Mouse (Mus musculus): ENCODE measurements around the gene Tgtp1. TPM values are rescaled to one million over a fixed set of nuclear protein-coding genes. Genes with fewer than 3 reads are reported as not detected.

Gene Tgtp1
- total RNA-seq (2023) = 1 to 10 TPM; 2.2 to 4.3 TPM

DNA sequence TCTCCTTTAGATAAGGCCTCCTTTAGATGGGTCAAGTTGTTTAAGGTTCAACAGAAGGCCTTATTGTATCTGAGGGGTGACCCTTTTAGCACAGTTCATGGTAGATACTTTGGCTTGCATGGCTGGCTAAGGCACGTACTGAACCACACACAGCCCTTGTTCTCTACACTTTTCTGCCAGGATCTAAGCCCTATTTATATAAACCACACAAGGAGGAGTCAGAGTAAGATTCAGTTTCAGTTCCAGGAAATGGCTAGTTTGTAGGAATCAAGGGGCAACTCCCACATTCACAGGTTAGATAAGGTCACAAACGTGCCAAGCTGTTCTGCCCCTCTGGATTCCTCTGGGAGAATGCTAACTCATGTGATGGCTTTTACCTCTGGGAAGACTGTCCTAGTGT is at the start of gene Tgtp1:
Gene Tgtp1, minus strand, starts transcription at position 155 of the 400 bp plus-strand sequence.

DNA sequence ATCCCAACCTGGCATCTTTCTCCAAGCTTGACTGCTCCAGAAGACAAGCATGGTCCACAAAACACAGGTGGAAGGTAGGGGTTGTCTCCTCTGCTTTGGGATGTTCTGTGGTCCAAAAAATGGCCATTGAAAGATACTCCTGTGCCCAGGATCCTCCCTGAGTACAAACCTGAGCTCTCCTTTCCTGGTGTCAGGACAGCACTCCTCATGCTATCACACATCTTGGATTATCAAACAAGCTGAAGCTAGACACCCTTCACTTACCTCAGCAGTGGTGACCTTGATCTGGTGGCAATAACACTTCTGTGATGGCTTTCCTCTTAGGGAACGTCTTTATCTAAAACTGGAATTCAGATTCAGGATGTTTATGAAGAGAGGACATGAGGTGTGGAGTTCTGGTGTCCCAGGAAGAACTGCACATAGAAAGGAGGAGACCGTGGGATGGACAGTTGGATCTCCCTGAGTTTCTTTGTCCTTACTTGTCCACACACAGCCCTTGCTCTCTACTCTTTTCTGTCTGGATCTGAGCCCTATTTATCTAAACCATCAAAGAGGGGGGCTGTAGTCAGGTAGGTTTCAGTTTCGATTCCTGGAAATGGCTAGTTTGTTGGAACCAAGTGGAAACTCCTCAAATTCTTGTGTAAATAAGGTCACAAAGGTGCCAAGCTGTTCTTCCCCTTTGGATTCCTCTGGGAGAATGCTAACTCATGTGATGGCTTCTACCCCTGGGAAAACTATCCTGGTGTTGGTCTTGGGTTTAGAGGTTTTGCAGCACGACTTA is 2.0 kb downstream of the Tgtp1 start, which contains the start of gene Gm12185:
Gene Gm12185, minus strand, starts transcription at position 487 of the 781 bp plus-strand sequence.

DNA sequence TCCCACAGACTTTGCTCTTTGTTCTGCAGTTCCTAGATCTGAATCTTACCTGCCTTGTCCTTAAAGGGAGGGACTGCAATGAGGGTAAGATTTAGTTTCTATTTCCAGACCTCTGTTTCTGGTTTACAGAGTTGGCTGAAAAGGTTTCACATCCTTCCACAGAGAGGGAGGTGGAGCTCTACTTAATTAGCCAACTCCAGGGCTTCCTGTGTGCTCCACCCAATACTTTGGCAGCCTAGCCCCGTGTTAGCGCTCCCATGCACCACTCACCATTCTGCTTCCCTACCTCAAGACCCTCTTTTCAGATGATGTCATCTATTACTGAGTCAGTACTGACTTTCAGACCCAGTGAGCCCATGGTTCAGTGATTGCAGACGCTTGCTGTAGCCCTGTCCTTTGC is 14.7 kb downstream of the Tgtp1 start, which contains the start of gene 9930111J21Rik1:
Gene 9930111J21Rik1, minus strand, starts transcription at position 148 of the 400 bp plus-strand sequence.

DNA sequence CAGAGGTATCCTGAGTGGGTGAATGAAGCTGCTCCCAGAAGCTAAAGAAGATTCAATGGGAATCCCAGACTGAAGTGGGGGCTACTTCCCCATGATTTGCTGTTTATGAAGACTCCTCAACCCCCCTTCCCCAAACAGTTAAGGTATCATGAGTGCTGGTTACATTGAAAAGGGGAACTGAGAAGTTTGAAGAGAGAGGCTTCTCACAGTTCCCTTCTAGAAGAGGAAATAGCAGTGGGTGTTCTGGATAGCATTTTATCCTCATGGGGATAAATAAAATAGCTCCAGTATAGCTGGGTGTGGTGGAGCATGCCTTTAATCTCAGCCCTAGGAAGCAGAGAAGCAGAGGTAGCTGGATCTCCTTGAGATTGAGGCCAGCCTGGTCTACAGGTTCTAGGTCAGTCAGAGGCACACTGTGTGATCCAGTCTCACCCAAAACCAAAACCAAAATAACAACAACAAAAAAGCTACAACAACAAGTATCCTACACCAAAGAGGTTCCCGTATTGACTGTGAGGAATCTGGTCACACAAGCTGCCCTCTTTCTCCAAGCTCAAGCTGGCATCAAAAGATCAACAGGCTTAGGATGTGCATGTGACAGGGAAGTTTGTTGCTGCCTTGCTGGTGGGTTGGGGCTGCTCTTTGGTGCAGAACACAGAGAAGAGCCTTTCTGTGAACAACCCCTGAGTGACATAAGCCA is 15.6 kb downstream of the Tgtp1 start, which contains the start of gene Olfr56:
Gene Olfr56, plus strand, starts transcription at position 650 of the 700 bp plus-strand sequence.

DNA sequence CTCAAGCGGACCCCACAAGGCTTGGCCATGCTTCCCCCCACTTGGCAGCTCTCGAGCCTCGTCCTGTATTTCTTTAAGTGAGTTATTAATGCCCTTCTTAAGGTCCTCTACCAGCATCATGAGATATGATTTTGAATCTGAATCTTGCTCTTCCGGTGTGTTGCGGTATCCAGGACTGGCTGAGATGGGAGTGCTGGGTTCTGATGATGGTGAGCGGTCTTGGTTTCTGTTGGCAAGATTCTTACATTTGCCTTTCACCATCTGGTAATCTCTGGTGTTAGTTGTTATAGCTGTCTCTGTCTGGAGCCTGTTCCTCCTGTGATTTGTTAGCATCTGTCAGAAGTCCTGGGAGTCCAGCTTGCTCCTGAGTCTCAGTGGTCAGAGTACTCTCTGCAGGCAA is 47.9 kb downstream of the Tgtp1 start, which contains the start of gene Psme2b:
Gene Psme2b, minus strand, starts transcription at position 101 of the 400 bp plus-strand sequence.

Other genes starting within 250 kb of the Tgtp1 start
- 1,000 to 10,000 TPM; 1,438 to 1,488 TPM for gene Rack1, start 193.8 kb downstream of the Tgtp1 start, total RNA-seq (2023)
- gene Trim41, start 176.8 kb downstream of the Tgtp1 start, total RNA-seq (2023) = 10 to 100 TPM; 61.3 TPM
- 100 to 1,000 TPM; 172 to 185 TPM for gene Trim7, start 168.0 kb downstream of the Tgtp1 start, total RNA-seq (2023)
- under 1 TPM; 0.52 to 0.59 TPM for gene Gm12184, start 167.5 kb downstream of the Tgtp1 start, total RNA-seq (2023)
- gene Irgm1, start 122.5 kb downstream of the Tgtp1 start, total RNA-seq (2023) = 10 to 100 TPM; 35.3 to 54.8 TPM
- gene Gm5431, start 92.0 kb downstream of the Tgtp1 start, total RNA-seq (2023) = 10 to 100 TPM in 1 of 2 experiments, 1 to 10 TPM in 1; 7.4 to 14.1 TPM
- 10 to 100 TPM; 59.4 to 62.0 TPM for gene Psme2b, start 48.0 kb downstream of the Tgtp1 start, total RNA-seq (2023)
- gene Olfr56, start 15.3 kb downstream of the Tgtp1 start, total RNA-seq (2023) = under 1 TPM; 0.68 to 0.70 TPM
- 100 to 1,000 TPM; 102 to 112 TPM for gene 9930111J21Rik1, start 14.8 kb downstream of the Tgtp1 start, total RNA-seq (2023)
- gene Gm12185, start 1.9 kb downstream of the Tgtp1 start, total RNA-seq (2023) = 1 to 10 TPM; 1.9 to 2.8 TPM
- gene 9930111J21Rik2, start 57.1 kb upstream of the Tgtp1 start, total RNA-seq (2023) = 100 to 1,000 TPM; 132 to 158 TPM
- gene Tgtp2, start 70.0 kb upstream of the Tgtp1 start, total RNA-seq (2023) = 1 to 10 TPM; 3.6 to 5.1 TPM
- 10 to 100 TPM; 37.3 to 48.6 TPM for gene Ifi47, start 82.4 kb upstream of the Tgtp1 start, total RNA-seq (2023)
- gene Olfr1396, start 120.7 kb upstream of the Tgtp1 start, total RNA-seq (2023) = not detected
- not detected for gene Olfr1395, start 148.1 kb upstream of the Tgtp1 start, total RNA-seq (2023)
- gene Olfr1394, start 160.2 kb upstream of the Tgtp1 start, total RNA-seq (2023) = not detected
- not detected for gene Btnl9, start 193.0 kb upstream of the Tgtp1 start, total RNA-seq (2023)
- gene Zfp62, start 209.1 kb upstream of the Tgtp1 start, total RNA-seq (2023) = 100 to 1,000 TPM; 127 to 140 TPM

All from B cell, adult 67 days (primary cell).